Mouse (Mus musculus) brain, embryonic 14.5 days (tissue): ENCODE measurements around the gene Dhx34. TPM values are rescaled to one million over a fixed set of nuclear protein-coding genes. Genes with fewer than 3 reads are reported as not detected.

Experiments used
- DNase-seq: peaks from one replicate; pipeline ENCODE4 v3.0.0-alpha.2; 2011; ENCODE audit warnings: low read depth
- CTCF ChIP-seq: fragments of 200-500 bp; IDR thresholded peaks from 2 replicates; pipeline ENCODE4 v1.5.1; 2012; ENCODE audit warnings: inconsistent platforms, mild to moderate bottlenecking, moderate library complexity, borderline replicate concordance; ENCODE audit not compliant: insufficient read depth, insufficient read length; ENCODE audit errors: extremely low read depth
- POLR2A ChIP-seq: fragments of 200-500 bp; IDR thresholded peaks from 2 replicates; pipeline ENCODE4 v1.6.1; 2012; ENCODE audit warnings: mild to moderate bottlenecking, inconsistent platforms, borderline replicate concordance; ENCODE audit not compliant: poor library complexity, insufficient read depth, insufficient read length, severe bottlenecking; ENCODE audit errors: extremely low read depth
- polyA plus RNA-seq: library from polyadenylated mRNA; depleted of rRNA; stranded (reverse); fragments of >200 nt; gene quantifications from 2 replicates; pipeline ENCODE4 v1.2.3, GENCODE M21; 2012

The Dhx34 gene
- polyA plus RNA-seq, 1 experiment: 20.4 TPM

DNA sequence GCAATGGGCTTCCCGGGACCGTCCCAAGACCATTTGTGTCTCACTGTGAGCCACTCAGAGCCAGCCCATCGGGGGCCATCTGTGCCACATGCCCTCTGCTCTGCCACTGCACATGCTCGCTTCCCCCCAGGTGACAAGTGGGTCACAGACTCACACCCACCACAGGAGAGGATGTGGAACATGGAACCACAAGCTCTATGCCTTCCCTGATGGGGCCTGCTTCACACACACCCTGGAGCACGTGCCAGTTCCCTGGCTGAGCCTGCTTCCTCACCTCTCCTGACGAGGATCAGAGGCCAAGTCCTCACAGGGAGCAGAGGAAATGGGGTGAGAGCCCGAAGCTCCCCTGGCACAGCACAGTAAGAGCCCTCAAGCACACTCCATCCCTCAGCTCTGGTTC, 14.8 kb downstream of the Dhx34 start:
- TF ChIP-seq POLR2A (no peak), CTCF (no peak)

DNA sequence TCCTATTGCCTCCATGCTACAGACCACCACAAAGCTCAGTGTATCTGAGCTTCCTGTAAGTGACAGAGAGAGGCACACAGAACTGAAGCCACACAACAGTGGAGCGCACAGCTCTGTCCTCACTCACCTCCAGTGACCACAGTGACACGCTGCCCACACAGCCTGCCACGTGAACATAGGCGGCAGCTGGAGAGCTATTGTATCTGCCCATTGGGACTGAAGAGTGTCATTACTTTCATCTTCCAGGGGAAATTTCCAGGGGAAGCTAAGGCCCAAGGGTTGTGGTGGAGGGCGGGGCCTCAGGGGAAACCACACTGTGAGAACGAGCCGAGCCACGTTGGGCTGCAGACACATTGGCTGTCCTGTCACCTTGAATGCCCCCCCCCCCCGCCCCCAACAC, 17.0 kb downstream of the Dhx34 start:
- TF ChIP-seq CTCF (no peak), POLR2A (no peak)
- DNase-seq: no peak

More for the DNA sequence above, 14.8 kb downstream of the Dhx34 start:
- DNase-seq: no peak

GRCm38 (mm10) chr7:16203505-16203903, 18.3 kb downstream of the Dhx34 start:
- DNase-seq: no peak
- TF ChIP-seq CTCF (no peak), POLR2A (no peak)

DNA sequence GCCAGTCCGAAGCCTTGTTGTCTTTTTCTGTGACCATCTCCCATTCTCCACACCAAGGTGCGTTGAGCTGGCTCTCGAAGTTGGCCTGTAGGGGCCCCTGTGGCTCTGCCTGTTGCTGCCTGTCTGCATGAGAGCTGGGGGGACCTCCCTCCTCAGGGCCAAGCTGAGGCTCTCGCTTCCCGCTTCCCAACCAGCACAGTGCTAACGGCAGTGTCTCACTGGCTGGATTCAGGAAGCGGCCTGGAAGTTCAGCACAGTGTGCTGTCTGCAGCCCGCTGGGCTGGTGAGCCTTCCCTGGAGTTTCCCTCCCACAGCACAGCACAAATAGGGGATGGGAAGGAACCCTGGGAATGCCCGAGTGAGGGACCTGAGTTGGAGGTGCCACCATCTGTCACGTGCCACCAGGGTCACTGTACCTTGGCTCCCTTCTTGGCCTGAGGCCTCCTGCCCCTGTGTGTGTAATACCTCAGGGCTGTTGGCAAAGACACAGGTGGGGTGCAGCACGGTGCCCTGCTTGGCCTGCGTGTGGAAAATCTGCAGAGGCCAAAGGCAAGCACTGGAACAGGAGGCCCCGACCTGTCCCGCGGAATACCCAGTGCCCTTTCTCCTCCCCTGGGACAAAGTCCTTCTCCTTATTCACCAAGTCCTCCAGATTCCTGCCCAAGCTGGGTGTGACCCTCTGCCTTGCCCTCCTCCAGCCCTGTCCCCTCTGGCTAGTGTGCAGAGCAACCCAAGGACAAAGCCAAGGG, 18.9 kb downstream of the Dhx34 start:
- TF ChIP-seq CTCF: no peak
- no peak for TF ChIP-seq POLR2A
- no peak for DNase-seq

GRCm38 (mm10) chr7:16201136-16201535, 20.7 kb downstream of the Dhx34 start:
- DNase-seq: no peak
- TF ChIP-seq POLR2A (no peak), CTCF (no peak)

GRCm38 (mm10) chr7:16198540-16198939, 23.3 kb downstream of the Dhx34 start:
- TF ChIP-seq POLR2A: no peak
- no peak for DNase-seq

DNA sequence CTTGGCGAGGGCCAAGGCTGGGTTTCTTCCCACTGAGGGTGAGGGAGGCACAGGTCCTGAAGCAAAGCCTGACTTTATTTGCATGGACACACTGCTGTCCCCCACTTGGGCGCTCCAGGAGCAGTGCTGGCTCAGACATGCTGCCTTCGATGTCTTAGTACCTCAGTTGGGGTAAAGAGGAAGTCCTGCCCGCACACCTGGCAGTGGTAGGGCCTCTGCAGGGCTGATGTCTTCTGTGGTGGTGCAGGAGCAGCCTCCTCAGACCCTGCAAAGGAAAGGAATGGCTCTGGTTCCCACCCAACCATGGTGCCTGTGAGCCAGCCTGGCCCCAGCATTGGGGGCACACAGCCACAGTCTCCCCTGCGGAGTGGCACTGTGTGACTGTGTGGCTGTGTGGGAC, 24.7 kb downstream of the Dhx34 start:
- TF ChIP-seq POLR2A (no peak), CTCF (no peak)
- no peak for DNase-seq

GRCm38 (mm10) chr7:16196616-16197015, 25.2 kb downstream of the Dhx34 start:
- no peak for TF ChIP-seq CTCF
- TF ChIP-seq POLR2A: no peak
- DNase-seq: peak; percentile 13

DNA sequence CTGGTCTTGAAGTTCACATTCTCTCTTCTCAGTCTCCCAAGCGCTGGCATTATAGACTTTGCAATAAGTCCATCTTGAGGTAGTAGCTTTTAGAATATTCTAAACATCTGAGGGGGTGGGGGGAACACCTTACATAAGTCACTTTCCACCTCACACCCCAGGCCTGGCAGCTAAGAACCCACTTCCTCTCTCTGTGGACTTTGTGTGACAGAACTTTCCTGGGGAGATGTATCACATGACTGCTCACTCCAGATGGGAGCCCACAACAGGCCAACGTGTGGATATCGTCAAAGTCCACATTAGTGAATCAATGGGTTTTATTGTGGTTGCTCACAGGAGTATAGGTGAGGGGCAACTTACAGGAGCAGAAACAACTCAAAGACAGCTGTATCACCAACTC, 28.1 kb downstream of the Dhx34 start:
- DNase-seq: no peak
- TF ChIP-seq CTCF: no peak

GRCm38 (mm10) chr7:16192315-16192714, 29.5 kb downstream of the Dhx34 start:
- peak; percentile 79 for DNase-seq
- TF ChIP-seq POLR2A (no peak), CTCF (peak; percentile 86)

- no peak for TF ChIP-seq POLR2A
- TF ChIP-seq CTCF: no peak
- DNase-seq: no peak
Observed at GRCm38 (mm10) chr7:16187494-16187893, 34.3 kb downstream of the Dhx34 start.

- TF ChIP-seq CTCF: no peak
- DNase-seq: no peak
Observed at GRCm38 (mm10) chr7:16183663-16184062, 38.2 kb downstream of the Dhx34 start.
